Mouse (Mus musculus): ENCODE measurements around the gene Cacna1b.

- no peak for TF ChIP-seq EP300 (IDR thresholded peaks at IDR 0.05; ENCODE audit: low read depth)
- TF ChIP-seq CTCF (IDR thresholded peaks at IDR 0.05; ENCODE audit: low read depth) = no peak
Measured at GRCm38 (mm10) chr2:24683266-24683665, 79.7 kb downstream of the Cacna1b start.

Measured in heart, postnatal 0 days (tissue).